Mouse (Mus musculus): ENCODE results near the gene Them4. TPM values are rescaled to one million over a fixed set of nuclear protein-coding genes. Genes with fewer than 3 reads are reported as not detected.
"Not testable (repeated sequence)": the region's sequence is repeated elsewhere in the genome, so short reads cannot be mapped to it uniquely, and the experiment has no call there.

Gene Them4
- total RNA-seq (2021), result 1 to 10 TPM; 6.6 to 6.8 TPM
- long read RNA-seq, experiment 1, transcript Them4-201 (6 exons, 1,781 nt), result major isoform, 7 of 8 reads
- long read RNA-seq, experiment 1, partial matches to known transcripts, result 0 of 8 reads
- long read RNA-seq, experiment 1, other reads (novel, unspliced or antisense), result 1 of 8 reads
- long read RNA-seq, experiment 2, transcript Them4-201 (6 exons, 1,781 nt), result major isoform, 9 of 9 reads
- long read RNA-seq, experiment 2, partial matches to known transcripts, result 0 of 9 reads
- long read RNA-seq, experiment 2, other reads (novel, unspliced or antisense), result 0 of 9 reads

- peak; percentile 85 to 93 for DNase-seq (ENCODE audit: low spot score in 2 of 2)
Measured at GRCm38 (mm10) chr3:94309633-94310363, at the start of gene Them4. Them4 (plus strand) TSS chr3:94310089.

GRCm38 (mm10) chr3:94260598-94260997 is 49.3 kb upstream of the Them4 start:
- DNase-seq (ENCODE audit: low spot score in 2 of 2), result no peak

- DNase-seq (ENCODE audit: low spot score in 2 of 2), result not testable (repeated sequence)
Measured at GRCm38 (mm10) chr3:94263736-94264135, 46.2 kb upstream of the Them4 start, which contains the start of gene Gm4778. Gm4778 (plus strand) TSS chr3:94264036.

GRCm38 (mm10) chr3:94275991-94276390 is 33.9 kb upstream of the Them4 start:
- no peak for DNase-seq (ENCODE audit: low spot score in 2 of 2)

GRCm38 (mm10) chr3:94305457-94305856 is 4.4 kb upstream of the Them4 start:
- DNase-seq (ENCODE audit: low spot score in 2 of 2), result no peak

- no peak for DNase-seq (ENCODE audit: low spot score in 2 of 2)
Measured at GRCm38 (mm10) chr3:94306975-94307374, 2.9 kb upstream of the Them4 start.

- no peak for DNase-seq (ENCODE audit: low spot score in 2 of 2)
Measured at GRCm38 (mm10) chr3:94310491-94310890, 602 bp downstream of the Them4 start.

- no peak for DNase-seq (ENCODE audit: low spot score in 2 of 2)
Measured at GRCm38 (mm10) chr3:94310911-94311310, 1.0 kb downstream of the Them4 start.

- DNase-seq (ENCODE audit: low spot score in 2 of 2), result no peak
Measured at GRCm38 (mm10) chr3:94311376-94311775, 1.5 kb downstream of the Them4 start.

- DNase-seq (ENCODE audit: low spot score in 2 of 2), result no peak
Measured at GRCm38 (mm10) chr3:94328681-94329080, 18.8 kb downstream of the Them4 start.

- DNase-seq (ENCODE audit: low spot score in 2 of 2), result no peak
Measured at GRCm38 (mm10) chr3:94334442-94334841, 24.6 kb downstream of the Them4 start.

GRCm38 (mm10) chr3:94338522-94338921 is 28.6 kb downstream of the Them4 start:
- no peak for DNase-seq (ENCODE audit: low spot score in 2 of 2)

GRCm38 (mm10) chr3:94341959-94342422 is 32.1 kb downstream of the Them4 start, which contains the start of gene Them5:
Them5 (plus strand) TSS chr3:94342099.
- no peak for DNase-seq (ENCODE audit: low spot score in 2 of 2)

GRCm38 (mm10) chr3:94342552-94342951 is 32.7 kb downstream of the Them4 start:
- DNase-seq (ENCODE audit: low spot score in 2 of 2), result no peak

GRCm38 (mm10) chr3:94344182-94344581 is 34.3 kb downstream of the Them4 start:
- DNase-seq (ENCODE audit: low spot score in 2 of 2), result no peak

GRCm38 (mm10) chr3:94344897-94345296 is 35.0 kb downstream of the Them4 start:
- DNase-seq (ENCODE audit: low spot score in 2 of 2), result no peak

- DNase-seq (ENCODE audit: low spot score in 2 of 2), result no peak
Measured at GRCm38 (mm10) chr3:94348146-94348545, 38.3 kb downstream of the Them4 start.

GRCm38 (mm10) chr3:94360812-94361211 is 50.9 kb downstream of the Them4 start:
- DNase-seq (ENCODE audit: low spot score in 2 of 2), result no peak

- no peak for DNase-seq (ENCODE audit: low spot score in 2 of 2)
Measured at GRCm38 (mm10) chr3:94362138-94362537, 52.2 kb downstream of the Them4 start, which contains the start of gene C2cd4d. C2cd4d (plus strand) TSS chr3:94362438.

- DNase-seq (ENCODE audit: low spot score in 2 of 2), result peak; percentile 37 to 61
Measured at GRCm38 (mm10) chr3:94363291-94364153, 53.6 kb downstream of the Them4 start.

- DNase-seq (ENCODE audit: low spot score in 2 of 2), result peak in 1 of 2 experiments; percentile 28
Measured at GRCm38 (mm10) chr3:94364154-94364526, 54.3 kb downstream of the Them4 start.
